Mouse (Mus musculus) thymus, adult 2 months (tissue): ENCODE measurements at regions not wholly inside any gene's neighbourhood (a gene's known extent, or its start where the extent isn't known, plus 50 kb on each side); places are given as distances from the start of the nearest gene placed in this dataset.
"Not testable (repeated sequence)": the region's sequence is repeated elsewhere in the genome, so short reads cannot be mapped to it uniquely, and the experiment has no call there.

Source experiments
- DNase-seq: peaks from one replicate; pipeline ENCODE4 v3.0.0; 2021
- H3K27ac ChIP-seq: fragments of 200-500 bp; 2 replicates; pipeline ENCODE4 v1.5.1; 2012; ENCODE audit warnings: low read length, control low read depth; ENCODE audit not compliant: control insufficient read depth, insufficient read depth
- H3K27me3 ChIP-seq: fragments of 200-500 bp; 2 replicates; pipeline ENCODE4 v1.6.1; 2012; ENCODE audit warnings: mild to moderate bottlenecking, low read length, moderate library complexity, mixed read lengths; ENCODE audit not compliant: control insufficient read depth, insufficient read depth
- H3K36me3 ChIP-seq: fragments of 200-500 bp; 2 replicates; pipeline ENCODE4 v1.6.1; 2012; ENCODE audit warnings: mild to moderate bottlenecking, low read length, moderate library complexity; ENCODE audit not compliant: control insufficient read depth, insufficient read depth
- H3K4me1 ChIP-seq: fragments of 200-500 bp; replicated peaks from 2 replicates; pipeline ENCODE4 v1.6.1; 2012; ENCODE audit warnings: low read length; ENCODE audit not compliant: control insufficient read depth, insufficient read depth
- H3K4me3 ChIP-seq: fragments of 200-500 bp; 2 replicates; pipeline ENCODE4 v1.5.1; 2012; ENCODE audit warnings: mild to moderate bottlenecking, low read length, control low read depth, moderate library complexity; ENCODE audit not compliant: control insufficient read depth, insufficient read depth
- CTCF ChIP-seq: fragments of 200-500 bp; IDR thresholded peaks from 2 replicates; pipeline ENCODE4 v1.5.1; 2012; ENCODE audit warnings: mild to moderate bottlenecking, control low read depth, low read length, moderate library complexity, borderline replicate concordance; ENCODE audit not compliant: control insufficient read depth, poor library complexity, insufficient read depth; ENCODE audit errors: extremely low read depth
- POLR2A ChIP-seq: fragments of 200-500 bp; IDR thresholded peaks from 2 replicates; pipeline ENCODE4 v1.6.1; 2012; ENCODE audit warnings: mild to moderate bottlenecking, low read length, control low read depth, moderate library complexity; ENCODE audit not compliant: control insufficient read depth, poor library complexity, insufficient read depth; ENCODE audit errors: extremely low read depth
- WGBS: fragments of 180-500 bp; shearing (Covaris S2); methylation state at CpG from one replicate; pipeline ENCODE4 v1.1.7; 2018; 5-methylcytosine and 5-hydroxymethylcytosine counted together

GRCm38 (mm10) chr12:45171927-45172642 is 97.6 kb upstream of the Stxbp6 start:
- DNase-seq: peak; percentile 14
- no peaks in the 10 kb centered on the region for H3K36me3 ChIP-seq
- TF ChIP-seq CTCF (no peak), POLR2A (no peak)
- H3K27me3 ChIP-seq: no peaks in the 10 kb centered on the region
- no peak overlapping the region for H3K27ac ChIP-seq
- 63% methylated on average over 8 of the region's 8 CpGs for WGBS
- no peaks in the 10 kb centered on the region for H3K4me1 ChIP-seq
- no peak overlapping the region for H3K4me3 ChIP-seq

- TF ChIP-seq POLR2A: no peak
- WGBS: 78% methylated on average over 4 of the region's 4 CpGs
- Histone ChIP-seq H3K27ac (no peak overlapping the region), H3K4me1 (no peaks in the 10 kb centered on the region), H3K36me3 (no peaks in the 10 kb centered on the region), H3K27me3 (no peaks in the 10 kb centered on the region), H3K4me3 (no peak overlapping the region)
- no peak for DNase-seq
Measured at GRCm38 (mm10) chr12:45162011-45162410, 87.5 kb upstream of the Stxbp6 start.

DNA sequence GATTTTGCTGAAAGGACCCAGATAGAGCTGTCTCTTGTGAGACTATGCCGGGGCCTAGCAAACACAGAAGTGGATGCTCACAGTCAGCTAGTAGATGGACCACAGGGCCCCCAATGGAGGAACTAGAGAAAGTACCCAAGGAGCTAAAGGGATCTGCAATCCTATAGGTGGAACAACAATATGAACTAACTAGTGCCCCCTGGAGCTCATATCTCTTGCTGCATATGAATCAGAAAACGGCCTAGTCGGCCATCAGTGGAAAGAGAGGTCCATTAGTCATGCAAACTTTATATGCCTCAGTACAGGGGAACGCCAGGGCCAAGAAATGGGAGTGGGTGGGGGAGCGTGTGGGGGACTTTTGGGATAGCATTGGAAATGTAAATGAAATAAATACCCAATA is 87.1 kb upstream of the Stxbp6 start:
- not testable (repeated sequence) for H3K27me3 ChIP-seq, DNase-seq, H3K36me3 ChIP-seq, H3K4me1 ChIP-seq, H3K27ac ChIP-seq, H3K4me3 ChIP-seq
- WGBS: 82% methylated on average over 5 of the region's 5 CpGs

DNA sequence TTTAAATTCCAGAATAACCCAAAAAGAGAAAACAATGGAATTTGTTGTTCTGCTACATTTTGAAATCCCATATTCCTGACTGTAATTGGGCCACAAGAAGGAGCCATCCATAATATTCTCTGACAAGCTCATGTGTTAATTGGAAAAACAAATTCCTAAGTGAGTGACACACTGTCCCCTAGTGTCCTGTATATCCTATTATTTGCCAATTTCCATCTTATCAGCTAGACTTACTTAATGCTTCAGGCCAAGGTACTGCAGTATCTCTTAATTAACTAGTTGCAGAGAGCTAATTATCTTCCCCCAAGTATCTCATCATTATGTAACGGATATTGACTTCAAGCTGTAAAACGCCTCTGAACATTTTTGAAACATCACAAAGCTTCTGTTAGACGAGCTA is 84.5 kb upstream of the Stxbp6 start:
- H3K27me3 ChIP-seq: no peaks in the 10 kb centered on the region
- H3K36me3 ChIP-seq: no peaks in the 10 kb centered on the region
- 93% methylated on average over 3 of the region's 3 CpGs for WGBS
- H3K4me1 ChIP-seq: no peaks in the 10 kb centered on the region
- DNase-seq: no peak
- H3K4me3 ChIP-seq: no peak overlapping the region
- no peak for TF ChIP-seq POLR2A
- no peak overlapping the region for H3K27ac ChIP-seq

GRCm38 (mm10) chr12:45137438-45138018 is 63.0 kb upstream of the Stxbp6 start:
- TF ChIP-seq POLR2A: no peak
- TF ChIP-seq CTCF: no peak
- Histone ChIP-seq H3K4me1 (no peaks in the 10 kb centered on the region), H3K27ac (no peak overlapping the region), H3K27me3 (no peaks in the 10 kb centered on the region), H3K36me3 (no peaks in the 10 kb centered on the region), H3K4me3 (no peak overlapping the region)
- no peak for DNase-seq
- 80% methylated on average over 7 of the region's 7 CpGs for WGBS

- no peaks in the 10 kb centered on the region for H3K36me3 ChIP-seq
- H3K27ac ChIP-seq: no peak overlapping the region
- H3K4me3 ChIP-seq: no peak overlapping the region
- no peaks in the 10 kb centered on the region for H3K27me3 ChIP-seq
- TF ChIP-seq POLR2A: no peak
- TF ChIP-seq CTCF: no peak
- H3K4me1 ChIP-seq: no peaks in the 10 kb centered on the region
- DNase-seq: no peak
- 95% methylated on average over 2 of the region's 2 CpGs for WGBS
Measured at GRCm38 (mm10) chr12:45133415-45133814, 58.9 kb upstream of the Stxbp6 start.

DNA sequence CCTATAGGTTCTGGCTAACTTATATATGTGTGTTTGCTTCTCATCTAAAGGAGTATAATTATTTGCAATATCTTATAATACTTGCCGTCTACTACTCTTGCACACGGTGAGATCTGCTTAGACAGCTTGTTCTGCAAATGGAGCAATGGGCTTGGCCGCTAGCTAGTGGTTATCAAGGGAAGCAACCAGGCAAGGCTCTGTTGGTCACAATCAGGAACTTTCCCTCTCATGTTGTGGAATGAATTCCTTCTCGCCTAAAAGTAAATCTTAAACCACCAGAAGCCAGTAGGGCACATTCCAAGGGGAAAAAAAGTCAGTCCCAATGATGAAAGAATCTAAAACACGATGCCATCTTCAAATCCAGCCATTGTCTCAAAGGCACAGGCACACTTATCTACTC is 56.6 kb upstream of the Stxbp6 start:
- no peak for DNase-seq
- TF ChIP-seq CTCF (no peak), POLR2A (no peak)
- Histone ChIP-seq H3K36me3 (no peaks in the 10 kb centered on the region), H3K27me3 (no peaks in the 10 kb centered on the region), H3K4me3 (no peak overlapping the region), H3K27ac (no peak overlapping the region), H3K4me1 (no peaks in the 10 kb centered on the region)
- 88% methylated on average over 5 of the region's 5 CpGs for WGBS
